ENCODE assay signal across 29 mouse cellular contexts in genomic region chr16:20151991-20152390, GRCm38 (mm10). TPM values are rescaled to one million over a fixed set of nuclear protein-coding genes. Genes with fewer than 3 reads are reported as not detected.
A peak's percentile ranks its signal among the peaks of the same experiment; 100 is the strongest.
DNase-seq lines count a peak whose midpoint lies in the region; ATAC-seq and TF ChIP-seq lines count a peak whose summit lies in the region.
"Had no signal": no experiment of that assay in that cellular context is flagged by ENCODE, and none has a peak within 500 bp of the region (broad histone marks: within the 10 kb centered on the region; RNA-seq: fewer than 3 reads in every experiment).

No protein-coding gene starts in this region.

- peak overlapping the region; percentile 12; the same call in 1 of the 2 replicates for H3K27ac ChIP-seq in heart, adult 2 months
- H3K27ac ChIP-seq: heart, embryonic 15.5 days; hindbrain, embryonic 13.5 days; limb, embryonic 10.5 days; limb, embryonic 15.5 days; liver, embryonic 15.5 days; neural tube, embryonic 15.5 days had no signal

- no peaks in the 10 kb centered on the region for H3K27me3 ChIP-seq in heart, adult 2 months (ENCODE audit: control insufficient read depth, insufficient read depth, low read length)
- H3K27me3 ChIP-seq: heart, embryonic 15.5 days; hindbrain, embryonic 13.5 days; limb, embryonic 15.5 days; liver, embryonic 15.5 days; neural tube, embryonic 15.5 days had no signal

- peaks cover 1% of the 10 kb centered on the region for H3K79me2 ChIP-seq in heart, adult 2 months (replicated peaks; ENCODE audit: control insufficient read depth, insufficient read depth, low read length)

- H3K4me3 ChIP-seq in heart, adult 2 months = no peak overlapping the region
- H3K4me3 ChIP-seq: heart, embryonic 15.5 days; hindbrain, embryonic 13.5 days; limb, embryonic 10.5 days; limb, embryonic 15.5 days; liver, embryonic 15.5 days; neural tube, embryonic 15.5 days had no signal

- no peak for TF ChIP-seq EP300 in heart, adult 2 months (IDR thresholded peaks at IDR 0.05; ENCODE audit: insufficient read depth, low read depth, low read length)

- no peak for TF ChIP-seq POLR2A in heart, adult 2 months (IDR thresholded peaks at IDR 0.05; ENCODE audit: insufficient read depth, low read depth, low read length)

- no peak for ATAC-seq in monocyte, adult 5-6 weeks (replicated peaks; ENCODE audit: insufficient number of reproducible peaks, low FRiP score, low TSS enrichment, poor library complexity, severe bottlenecking)
- ATAC-seq: CD4-positive, CD25-positive, alpha-beta regulatory T cell, adult 4 months; forebrain, embryonic 16.5 days; intestine, embryonic 16.5 days had no signal

- peaks cover 11% of the 10 kb centered on the region for H3K4me1 ChIP-seq in heart, adult 2 months (ENCODE audit: control insufficient read depth, insufficient read depth, low read length)
- H3K4me1 ChIP-seq: hindbrain, embryonic 13.5 days; limb, embryonic 10.5 days; limb, embryonic 15.5 days; neural tube, embryonic 15.5 days had no signal

- TF ChIP-seq CTCF in heart, adult 2 months (IDR thresholded peaks at IDR 0.05) = no peak

- DNase-seq in heart, adult 2 months = no peak
- DNase-seq in heart, postnatal 25 days (ENCODE audit: low spot score) = no peak
- DNase-seq in kidney, postnatal 14 days = peak; percentile 21
- DNase-seq in kidney, postnatal 10 days = no peak
- DNase-seq in adrenal gland, adult 8-10 months = peak; percentile 30
- DNase-seq in adrenal gland, postnatal 14 days = peak; percentile 60
- DNase-seq: cerebellum, adult 11 months; cerebellum, adult 9-10 months; cerebellum, postnatal 36 days; gastrocnemius, postnatal 10 days; heart, postnatal 4 days; kidney, postnatal 4 days; layer of hippocampus, adult 9-11 months; lung, embryonic 14.5 days; lung, postnatal 14 days; midbrain, embryonic 14.5 days; right cerebral cortex, adult 18-20 months; spleen, adult 18-20 months; thymus, postnatal 25 days had no signal

- 31% methylated on average over 5 of the region's 5 CpGs for WGBS in heart, adult 2 months

- H3K9ac ChIP-seq in heart, adult 2 months (ENCODE audit: low read depth, low read length) = no peak overlapping the region
- H3K9ac ChIP-seq: heart, embryonic 15.5 days; hindbrain, embryonic 13.5 days; limb, embryonic 15.5 days; liver, embryonic 15.5 days; lung, embryonic 14.5 days; neural tube, embryonic 15.5 days had no signal

- intact Hi-C loops in heart, adult 2 months (cut with DNase I) = no loop called here
- intact Hi-C loops in heart, postnatal 25 days (cut with DNase I) = no loop called here

- H3K36me3 ChIP-seq in heart, adult 2 months (ENCODE audit: control insufficient read depth, insufficient read depth, low read length) = peaks cover 17% of the 10 kb centered on the region

RNA-seq across cellular contexts. Expression of gene Yeats2, which starts 11.1 kb away (rescaled TPM):
- 1 to 10 TPM; 7.7 to 8.7 TPM for total RNA-seq in heart, adult 2 months (2021)
- polyA plus RNA-seq in heart, adult 2 months (2012; rRNA removed) = 7.2 and 15.4 TPM in 2 replicates
- total RNA-seq in heart, postnatal 25 days (2021) = 10 to 100 TPM; 10.7 to 12.0 TPM
- total RNA-seq in adrenal gland, adult 8-10 months (2022) = 10 to 100 TPM; 31.2 to 59.3 (median 42.6) TPM
- total RNA-seq in adrenal gland, postnatal 14 days (2021) = 32.2 and 40.0 TPM in 2 replicates
- 17.9 to 31.5 TPM (median 22.6 TPM) in 3 replicates for total RNA-seq in monocyte, adult 5-6 weeks (2017)

RNA-seq across cellular contexts. Expression of gene Klhl24, which starts 54.6 kb away (rescaled TPM):
- 100 to 1,000 TPM; 256 to 323 TPM for total RNA-seq in heart, adult 2 months (2021)
- polyA plus RNA-seq in heart, adult 2 months (2012; rRNA removed) = 43.7 and 107 TPM in 2 replicates
- 100 to 1,000 TPM; 273 to 285 TPM for total RNA-seq in heart, postnatal 25 days (2021)
- 10 to 100 TPM; 68.8 to 88.1 (median 81.3) TPM for total RNA-seq in adrenal gland, adult 8-10 months (2022)
- 70.5 and 85.4 TPM in 2 replicates for total RNA-seq in adrenal gland, postnatal 14 days (2021)
- total RNA-seq in monocyte, adult 5-6 weeks (2017) = 112 to 133 TPM (median 129 TPM) in 3 replicates

Comparison
In these comparisons a context has a peak if more than half of its experiments do, and no peak if none do; other contexts are left out.
1. DNase-seq: peak in kidney, postnatal 14 days (single experiment), adrenal gland, adult 8-10 months (single experiment) and adrenal gland, postnatal 14 days (single experiment); none in heart, adult 2 months (0 of 2), heart, postnatal 25 days (single experiment) and kidney, postnatal 10 days (single experiment).